Mouse (Mus musculus) heart, embryonic 11.5 days (tissue): ENCODE results near the gene Acer2. TPM values are rescaled to one million over a fixed set of nuclear protein-coding genes. Genes with fewer than 3 reads are reported as not detected.

Source experiments
- ATAC-seq: fragments of 200-750 bp; cut with Nextera tagmentation; replicated peaks from 2 replicates; pipeline ENCODE4 v1.8.0; 2017; ENCODE audit warnings: moderate library complexity; ENCODE audit not compliant: insufficient number of reproducible peaks, low FRiP score, low TSS enrichment
- H3K27ac ChIP-seq: fragments of 300-500 bp; sonication (generic); 2 replicates; pipeline ENCODE4 v1.5.1; 2014; ENCODE audit warnings: mild to moderate bottlenecking, low read depth, low read length
- H3K27me3 ChIP-seq: fragments of 300-500 bp; sonication (generic); 2 replicates; pipeline ENCODE4 v1.6.1; 2014; ENCODE audit warnings: mild to moderate bottlenecking, low read length, mixed read lengths; ENCODE audit not compliant: control insufficient read depth, insufficient read depth
- H3K36me3 ChIP-seq: fragments of 300-500 bp; sonication (generic); 2 replicates; pipeline ENCODE4 v1.6.1; 2014; ENCODE audit warnings: mild to moderate bottlenecking, low read length, moderate library complexity, mixed read lengths; ENCODE audit not compliant: control insufficient read depth, insufficient read depth
- H3K4me1 ChIP-seq: fragments of 300-500 bp; sonication (generic); 2 replicates; pipeline ENCODE4 v1.6.1; 2014; ENCODE audit warnings: low read length; ENCODE audit not compliant: control insufficient read depth, insufficient read depth
- H3K4me2 ChIP-seq: fragments of 300-500 bp; sonication (generic); 2 replicates; pipeline ENCODE4 v1.6.1; 2014; ENCODE audit warnings: mild to moderate bottlenecking, moderate library complexity
- H3K4me3 ChIP-seq: fragments of 300-500 bp; sonication (generic); 2 replicates; pipeline ENCODE4 v1.5.1; 2014; ENCODE audit warnings: low read depth, low read length
- H3K9ac ChIP-seq: fragments of 300-500 bp; sonication (generic); 2 replicates; pipeline ENCODE4 v1.6.1; 2014; ENCODE audit warnings: mild to moderate bottlenecking, low read depth, low read length, moderate library complexity
- H3K9me3 ChIP-seq: fragments of 300-500 bp; sonication (generic); replicated peaks from 2 replicates; pipeline ENCODE4 v1.6.1; 2016; ENCODE audit warnings: low read length; ENCODE audit not compliant: control insufficient read depth
- WGBS: fragments of 180-500 bp; shearing (Covaris S2); extraction: QIAGEN DNeasy Blood & Tissue Kit; methylation state at CpG from one replicate; pipeline ENCODE4 v1.1.7; 2014; ENCODE audit not compliant: insufficient replicate concordance; 5-methylcytosine and 5-hydroxymethylcytosine counted together
- polyA plus RNA-seq: library from polyadenylated mRNA; unstranded; fragments of >200 nt; fragmentation: Nextera tagmentation; extraction: Ambion mirVana; gene quantifications from 2 replicates; pipeline ENCODE4 v1.2.1, GENCODE M21; 2014

Gene Acer2
- polyA plus RNA-seq, 1 experiment from 2014 or later: 34.1 TPM

DNA sequence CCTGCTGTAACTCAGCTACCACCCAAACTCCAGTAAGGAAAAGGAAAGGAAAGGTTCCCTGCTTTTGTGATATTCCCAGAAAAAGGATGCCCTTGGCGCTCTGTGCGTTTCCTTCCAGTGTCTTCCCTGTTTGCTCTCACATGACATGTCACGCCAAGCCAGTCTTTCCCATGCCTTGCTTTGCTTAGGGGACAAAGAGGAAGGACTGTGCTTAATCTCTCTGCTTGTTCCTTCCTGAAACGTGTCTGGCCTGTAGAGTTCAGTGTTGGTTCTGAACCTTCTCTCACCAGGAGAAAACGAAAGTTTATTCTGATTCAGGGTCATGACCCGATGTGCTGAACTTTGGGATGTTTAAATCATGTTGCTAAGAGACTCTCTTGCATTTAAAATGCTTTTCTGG lies 28.2 kb downstream of the Acer2 start:
- WGBS: 51% methylated on average over 6 of the region's 6 CpGs
- Histone ChIP-seq H3K36me3 (no peaks in the 10 kb centered on the region), H3K27ac (0 out of 2 replicates have a peak overlapping the region, but pooled peaks have one; percentile 59), H3K27me3 (no peaks in the 10 kb centered on the region), H3K4me3 (no peak overlapping the region), H3K4me2 (no peak overlapping the region), H3K9ac (no peak overlapping the region), H3K9me3 (no peaks in the 10 kb centered on the region), H3K4me1 (peaks cover 10% of the 10 kb centered on the region; the same call in 1 of the 2 replicates)
- ATAC-seq: no peak

- Histone ChIP-seq H3K4me1 (0 out of 2 replicates have a peak, but pooled peaks cover under 1% of the 10 kb centered on the region), H3K9me3 (no peaks in the 10 kb centered on the region), H3K4me3 (no peak overlapping the region), H3K27me3 (no peaks in the 10 kb centered on the region), H3K36me3 (no peaks in the 10 kb centered on the region), H3K9ac (no peak overlapping the region), H3K27ac (no peak overlapping the region), H3K4me2 (no peak overlapping the region)
- 27% methylated on average over 3 of the region's 3 CpGs for WGBS
- ATAC-seq: no peak
Measured at GRCm38 (mm10) chr4:86904969-86905368, 30.8 kb downstream of the Acer2 start.

DNA sequence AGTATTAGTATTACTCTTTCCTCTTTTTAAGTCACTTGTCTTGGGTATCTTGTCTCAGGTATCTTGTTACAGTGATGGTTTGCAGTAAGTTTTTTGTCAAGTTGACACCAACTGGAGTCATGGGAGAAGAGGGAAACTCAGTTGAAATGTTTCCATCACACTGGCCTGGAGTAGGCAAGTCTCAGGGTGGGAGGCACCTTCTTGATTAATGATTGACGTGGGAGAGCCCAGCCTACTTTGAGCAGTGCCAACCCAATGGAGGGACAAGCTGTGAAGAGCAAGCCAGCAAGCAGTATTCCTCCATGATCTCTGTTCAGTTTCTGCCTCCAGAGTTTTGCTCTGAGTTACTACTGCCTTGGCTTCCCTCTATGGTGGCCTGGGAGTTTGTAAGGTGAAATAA lies 31.7 kb downstream of the Acer2 start:
- Histone ChIP-seq H3K9me3 (no peaks in the 10 kb centered on the region), H3K9ac (no peak overlapping the region)

DNA sequence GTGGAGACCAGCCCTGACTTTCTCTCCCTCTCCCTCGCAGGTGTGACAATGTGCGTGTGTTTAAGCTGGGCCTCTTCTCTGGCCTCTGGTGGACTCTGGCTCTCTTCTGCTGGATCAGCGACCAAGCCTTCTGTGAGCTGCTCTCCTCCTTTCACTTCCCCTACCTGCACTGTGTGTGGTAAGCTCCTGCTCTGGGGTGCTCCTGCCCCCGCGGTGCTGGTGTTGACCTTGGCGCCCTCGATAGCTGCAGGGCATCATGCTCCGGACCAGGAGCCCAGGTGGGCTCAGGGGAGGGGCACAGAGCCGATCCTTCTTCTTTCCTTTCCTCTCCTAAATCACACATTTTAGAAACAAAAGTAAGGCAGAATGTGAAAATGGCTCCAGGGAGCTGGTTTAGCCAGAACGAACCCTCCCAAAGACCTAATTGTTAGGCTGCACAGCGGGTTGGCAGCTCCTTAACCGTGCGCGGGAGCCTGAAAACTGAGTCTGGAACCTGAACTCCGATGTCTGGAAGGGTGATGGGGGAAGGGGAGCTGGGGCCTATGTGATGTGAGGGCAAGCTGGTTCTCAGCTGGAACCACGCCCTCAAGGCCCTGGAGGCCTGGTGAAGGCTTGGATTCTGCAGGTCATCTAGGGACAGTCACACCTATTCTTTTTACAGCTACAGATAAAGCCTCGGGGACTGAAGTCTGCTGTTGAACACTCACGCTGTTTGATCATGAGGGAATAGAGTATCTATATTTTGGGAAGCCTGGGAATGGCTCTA lies 37.6 kb downstream of the Acer2 start:
- ATAC-seq: 0 out of 2 replicates have a peak, but pooled peaks have one; percentile 40
- Histone ChIP-seq H3K27me3 (no peaks in the 10 kb centered on the region), H3K4me3 (no peak overlapping the region), H3K9ac (0 out of 2 replicates have a peak overlapping the region, but pooled peaks have one; percentile 22), H3K36me3 (no peaks in the 10 kb centered on the region), H3K27ac (peak overlapping the region; percentile 15; the same call in 1 of the 2 replicates), H3K4me1 (peaks cover 9% of the 10 kb centered on the region; the same call in 1 of the 2 replicates), H3K4me2 (peak overlapping the region; percentile 27), H3K9me3 (no peaks in the 10 kb centered on the region)
- 18% methylated on average over 18 of the region's 18 CpGs for WGBS

More for the DNA sequence above, 31.7 kb downstream of the Acer2 start:
- WGBS: 77% methylated on average over 1 of the region's 1 CpGs
- Histone ChIP-seq H3K4me2 (no peak overlapping the region), H3K4me1 (no peaks in the 10 kb centered on the region), H3K27me3 (no peaks in the 10 kb centered on the region), H3K27ac (no peak overlapping the region), H3K4me3 (no peak overlapping the region), H3K36me3 (no peaks in the 10 kb centered on the region)
- ATAC-seq: no peak

DNA sequence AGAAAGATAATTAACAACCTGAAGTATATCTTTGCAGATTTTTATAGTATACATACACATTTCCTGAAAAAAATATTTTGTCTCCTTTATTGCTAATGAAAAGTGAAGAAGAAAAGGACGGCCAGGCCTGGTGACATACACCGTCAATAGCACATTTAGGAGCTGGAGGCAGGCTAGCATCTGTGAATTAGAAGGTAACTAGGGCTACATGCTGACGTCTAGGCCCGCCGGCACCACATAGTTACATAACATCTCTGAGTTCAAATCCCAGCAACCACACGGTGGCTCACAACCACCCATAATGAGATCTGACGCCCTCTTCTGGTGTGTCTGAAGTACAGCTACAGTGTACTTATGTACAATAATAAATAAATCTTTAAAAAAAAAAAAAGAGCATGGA lies 38.6 kb downstream of the Acer2 start:
- 71% methylated on average over 7 of the region's 7 CpGs for WGBS
- H3K9ac ChIP-seq: no peak overlapping the region
- H3K27ac ChIP-seq: no peak overlapping the region
- ATAC-seq: no peak
- H3K27me3 ChIP-seq: no peaks in the 10 kb centered on the region
- no peaks in the 10 kb centered on the region for H3K36me3 ChIP-seq
- H3K4me1 ChIP-seq: peaks cover 9% of the 10 kb centered on the region; the same call in 1 of the 2 replicates
- H3K4me2 ChIP-seq: no peak overlapping the region
- H3K9me3 ChIP-seq: no peaks in the 10 kb centered on the region
- H3K4me3 ChIP-seq: no peak overlapping the region

DNA sequence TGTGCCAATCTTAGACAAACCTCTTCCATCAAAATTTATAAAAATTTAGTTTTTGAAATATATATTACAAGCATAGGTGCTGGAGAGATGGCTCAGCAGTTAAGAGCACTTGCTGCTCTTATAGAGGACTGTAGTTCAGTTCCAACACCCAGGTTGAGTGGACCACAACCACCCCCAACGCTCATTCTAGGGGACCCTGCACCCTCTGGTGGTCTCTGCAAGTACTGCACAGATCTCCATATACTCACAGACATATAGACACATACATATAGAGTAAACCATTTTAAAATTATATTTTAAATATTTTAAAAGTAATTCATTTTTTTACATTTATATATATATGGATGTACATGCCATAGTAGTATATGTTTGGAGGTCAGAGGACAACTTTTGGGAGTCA lies 41.9 kb downstream of the Acer2 start:
- no peak overlapping the region for H3K27ac ChIP-seq
- peaks cover 9% of the 10 kb centered on the region; the same call in 1 of the 2 replicates for H3K4me1 ChIP-seq
- ATAC-seq: no peak
- H3K4me3 ChIP-seq: no peak overlapping the region
- H3K36me3 ChIP-seq: no peaks in the 10 kb centered on the region
- H3K9me3 ChIP-seq: no peaks in the 10 kb centered on the region
- WGBS: 53% methylated on average over 1 of the region's 1 CpGs
- no peak overlapping the region for H3K9ac ChIP-seq
- H3K27me3 ChIP-seq: no peaks in the 10 kb centered on the region
- H3K4me2 ChIP-seq: no peak overlapping the region

GRCm38 (mm10) chr4:86923476-86924055 lies 49.4 kb downstream of the Acer2 start:
- Histone ChIP-seq H3K4me2 (no peak overlapping the region), H3K9me3 (no peaks in the 10 kb centered on the region), H3K9ac (no peak overlapping the region), H3K36me3 (no peaks in the 10 kb centered on the region), H3K4me1 (no peaks in the 10 kb centered on the region), H3K4me3 (no peak overlapping the region), H3K27ac (no peak overlapping the region), H3K27me3 (no peaks in the 10 kb centered on the region)
- no peak for ATAC-seq
- 78% methylated on average over 3 of the region's 3 CpGs for WGBS

GRCm38 (mm10) chr4:86924804-86925458 lies 50.7 kb downstream of the Acer2 start:
- H3K9ac ChIP-seq: no peak overlapping the region
- no peak overlapping the region for H3K4me3 ChIP-seq
- no peaks in the 10 kb centered on the region for H3K9me3 ChIP-seq
- 8% methylated on average over 9 of the region's 9 CpGs for WGBS
- peak overlapping the region; percentile 12; the same call in 1 of the 2 replicates for H3K4me2 ChIP-seq
- ATAC-seq: no peak
- H3K27ac ChIP-seq: no peak overlapping the region
- H3K4me1 ChIP-seq: no peaks in the 10 kb centered on the region
- H3K27me3 ChIP-seq: no peaks in the 10 kb centered on the region
- no peaks in the 10 kb centered on the region for H3K36me3 ChIP-seq
